Mouse (Mus musculus) MEL (cell line): ENCODE measurements at regions not wholly inside any gene's neighbourhood (a gene's known extent, or its start where the extent isn't known, plus 50 kb on each side); places are given as distances from the start of the nearest gene placed in this dataset.

Experiments used
- DNase-seq: peaks from one replicate; pipeline ENCODE4 v3.0.0; 2011; ENCODE audit warnings: low read depth, low spot score
- H3K27ac ChIP-seq: 2 replicates; pipeline ENCODE4 v1.5.1; 2012; ENCODE audit warnings: low read depth, mild to moderate bottlenecking, control low read depth, low read length, moderate library complexity; ENCODE audit not compliant: control insufficient read depth
- H3K27me3 ChIP-seq, 2 experiments: fragments of 150-350 bp in 1 of 2; sonication (generic) in 1 of 2; 2 replicates each; pipeline ENCODE4 v1.6.1; 2012; ENCODE audit warnings: low read length in 2 of 2, mild to moderate bottlenecking in 2 of 2, improper control_type of control experiment in 1 of 2, moderate library complexity in 1 of 2; ENCODE audit not compliant: insufficient read depth in 2 of 2, control insufficient read depth in 1 of 2
- H3K36me3 ChIP-seq, 2 experiments: 2 replicates each; pipeline ENCODE4 v1.6.1; 2012 to 2014; ENCODE audit warnings: low read length in 2 of 2, improper control_type of control experiment in 1 of 2, inconsistent platforms in 1 of 2, mild to moderate bottlenecking in 1 of 2; ENCODE audit not compliant: insufficient read depth in 2 of 2, control insufficient read depth in 1 of 2
- H3K4me1 ChIP-seq, 2 experiments: fragments of 150-350 bp in 1 of 2; sonication (generic) in 1 of 2; 2 replicates each; pipeline ENCODE4 v1.6.1; 2012; ENCODE audit warnings: low read length in 2 of 2, improper control_type of control experiment in 1 of 2, mild to moderate bottlenecking in 1 of 2; ENCODE audit not compliant: insufficient read depth in 2 of 2, control insufficient read depth in 1 of 2
- H3K4me3 ChIP-seq, 2 experiments: fragments of 150-350 bp in 1 of 2; sonication (generic) in 1 of 2; 2 replicates each; pipeline ENCODE4 v1.5.1; 2012; ENCODE audit warnings: low read depth in 2 of 2, low read length in 2 of 2, mild to moderate bottlenecking in 2 of 2, moderate library complexity in 2 of 2, control low read depth in 1 of 2, improper control_type of control experiment in 1 of 2; ENCODE audit not compliant: control insufficient read depth in 1 of 2, insufficient read depth in 1 of 2
- H3K79me2 ChIP-seq: 2 replicates; pipeline ENCODE4 v1.6.1; 2012; ENCODE audit warnings: mild to moderate bottlenecking, low read length, moderate library complexity; ENCODE audit not compliant: control insufficient read depth, poor library complexity, insufficient read depth
- H3K9ac ChIP-seq: 2 replicates; pipeline ENCODE4 v1.6.1; 2012; ENCODE audit warnings: low read depth, mild to moderate bottlenecking, control low read depth, low read length, moderate library complexity; ENCODE audit not compliant: control insufficient read depth, poor library complexity, severe bottlenecking
- H3K9me3 ChIP-seq: fragments of 150-350 bp; sonication (generic); replicated peaks from 2 replicates; pipeline ENCODE4 v1.6.1; 2012; ENCODE audit warnings: mild to moderate bottlenecking, low read length, improper control_type of control experiment, moderate library complexity; ENCODE audit not compliant: insufficient read depth
- BHLHE40 ChIP-seq: IDR thresholded peaks from 2 replicates; pipeline ENCODE4 v1.6.1; 2012; ENCODE audit warnings: low read depth, mild to moderate bottlenecking, inconsistent platforms, low read length, improper control_type of control experiment, borderline replicate concordance
- CHD2 ChIP-seq: IDR thresholded peaks from 2 replicates; pipeline ENCODE4 v1.6.1; 2011; ENCODE audit warnings: low read length, improper control_type of control experiment
- E2F4 ChIP-seq: IDR thresholded peaks from 2 replicates; pipeline ENCODE4 v1.6.1; 2011; ENCODE audit warnings: low read depth, low read length, improper control_type of control experiment, borderline replicate concordance
- ELF1 ChIP-seq: IDR thresholded peaks from 2 replicates; pipeline ENCODE4 v1.6.1; 2014; ENCODE audit warnings: low read depth, mild to moderate bottlenecking, inconsistent platforms, low read length, improper control_type of control experiment, moderate library complexity
- ETS1 ChIP-seq: IDR thresholded peaks from 2 replicates; pipeline ENCODE4 v1.6.1; 2012; ENCODE audit warnings: low read depth, mild to moderate bottlenecking, inconsistent platforms, low read length, improper control_type of control experiment, moderate library complexity
- GABPA ChIP-seq: IDR thresholded peaks from 2 replicates; pipeline ENCODE4 v1.6.1; 2012; ENCODE audit warnings: low read depth, mild to moderate bottlenecking, inconsistent platforms, low read length, improper control_type of control experiment, moderate library complexity
- GATA1 ChIP-seq: IDR thresholded peaks from 2 replicates; pipeline ENCODE4 v1.6.1; 2011; ENCODE audit warnings: low read depth, low read length, improper control_type of control experiment
- KAT2A ChIP-seq: conservative IDR thresholded peaks from 2 replicates; pipeline ENCODE4 v1.6.1; 2012; ENCODE audit warnings: low read depth, low read length, improper control_type of control experiment, inconsistent platforms
- MAFK ChIP-seq: IDR thresholded peaks from 2 replicates; pipeline ENCODE4 v1.6.1; 2011; ENCODE audit warnings: low read depth, mild to moderate bottlenecking, low read length, improper control_type of control experiment, borderline replicate concordance
- MAZ ChIP-seq: IDR thresholded peaks from 2 replicates; pipeline ENCODE4 v1.6.1; 2012; ENCODE audit warnings: low read depth, mild to moderate bottlenecking, inconsistent platforms, low read length, improper control_type of control experiment
- MEF2A ChIP-seq: IDR thresholded peaks from 2 replicates; pipeline ENCODE4 v1.6.1; 2014; ENCODE audit warnings: low read depth, mild to moderate bottlenecking, inconsistent platforms, low read length, improper control_type of control experiment; ENCODE audit not compliant: poor library complexity, insufficient replicate concordance, severe bottlenecking; ENCODE audit errors: extremely low read depth
- NRF1 ChIP-seq: IDR thresholded peaks from 2 replicates; pipeline ENCODE4 v1.6.1; 2014; ENCODE audit warnings: low read depth, mild to moderate bottlenecking, inconsistent platforms, low read length, improper control_type of control experiment, moderate library complexity; ENCODE audit not compliant: poor library complexity, insufficient read depth, severe bottlenecking
- POLR2A ChIP-seq, 2 experiments: IDR thresholded peaks; 2 replicates each; pipeline ENCODE4 v1.6.1; 2011 to 2012; ENCODE audit warnings: low read length in 2 of 2, mild to moderate bottlenecking in 2 of 2, control low read depth in 1 of 2, improper control_type of control experiment in 1 of 2, low read depth in 1 of 2, moderate library complexity in 1 of 2; ENCODE audit not compliant: control insufficient read depth in 1 of 2, insufficient read depth in 1 of 2, poor library complexity in 1 of 2
- POLR2AphosphoS2 ChIP-seq: IDR thresholded peaks from 2 replicates; pipeline ENCODE4 v1.6.1; 2011; ENCODE audit warnings: low read length, improper control_type of control experiment
- RAD21 ChIP-seq: IDR thresholded peaks from 2 replicates; pipeline ENCODE4 v1.6.1; 2011; ENCODE audit warnings: mild to moderate bottlenecking, low read depth, low read length, improper control_type of control experiment
- SIN3A ChIP-seq: IDR thresholded peaks from 2 replicates; pipeline ENCODE4 v1.6.1; 2012; ENCODE audit warnings: low read length, improper control_type of control experiment, inconsistent platforms
- SMC3 ChIP-seq: IDR thresholded peaks from 2 replicates; pipeline ENCODE4 v1.6.1; 2011; ENCODE audit warnings: low read depth, low read length, improper control_type of control experiment
- TBP ChIP-seq: IDR thresholded peaks from 2 replicates; pipeline ENCODE4 v1.8.0; 2011; ENCODE audit warnings: low read depth, low read length, improper control_type of control experiment
- TCF12 ChIP-seq: IDR thresholded peaks from 2 replicates; pipeline ENCODE4 v1.6.1; 2014; ENCODE audit warnings: low read depth, mild to moderate bottlenecking, inconsistent platforms, low read length, improper control_type of control experiment, moderate library complexity
- USF1 ChIP-seq: IDR thresholded peaks from 2 replicates; pipeline ENCODE4 v1.6.1; 2014; ENCODE audit warnings: low read depth, mild to moderate bottlenecking, inconsistent platforms, low read length, improper control_type of control experiment, moderate library complexity
- USF2 ChIP-seq, 2 experiments: IDR thresholded peaks; 2 replicates each; pipeline ENCODE4 v1.6.1; 2011 to 2012; ENCODE audit warnings: improper control_type of control experiment in 2 of 2, low read length in 2 of 2, borderline replicate concordance in 1 of 2, inconsistent platforms in 1 of 2, low read depth in 1 of 2, mild to moderate bottlenecking in 1 of 2; ENCODE audit not compliant: insufficient read depth in 1 of 2
- ZC3H11A ChIP-seq: IDR thresholded peaks from 2 replicates; pipeline ENCODE4 v1.6.1; 2012; ENCODE audit warnings: low read depth, mild to moderate bottlenecking, inconsistent platforms, low read length, improper control_type of control experiment
- ZKSCAN1 ChIP-seq: IDR thresholded peaks from 2 replicates; pipeline ENCODE4 v1.6.1; 2012; ENCODE audit warnings: low read depth, mild to moderate bottlenecking, inconsistent platforms, low read length, improper control_type of control experiment, moderate library complexity

DNA sequence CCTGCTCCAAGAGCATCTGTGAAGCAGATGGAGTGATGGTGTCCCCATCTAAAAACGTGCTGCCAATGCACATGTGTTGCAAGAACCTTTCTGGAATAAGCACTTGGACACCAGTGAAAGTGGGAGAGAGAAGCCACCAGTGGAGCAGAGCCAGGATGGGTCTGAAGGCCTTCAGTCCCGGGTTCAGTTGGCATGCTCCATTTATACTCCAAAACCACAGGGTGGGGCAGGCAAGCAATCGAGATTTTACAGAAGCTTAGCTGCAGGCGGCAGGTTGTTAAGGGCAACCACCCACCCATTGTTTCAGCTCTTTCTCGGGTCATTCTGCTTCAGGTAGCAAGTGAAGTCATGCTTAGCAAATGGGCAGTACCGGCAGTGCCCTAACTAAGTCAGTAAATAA, 51.8 kb upstream of the Sv2b start:
- Histone ChIP-seq H3K27ac (no peak overlapping the region), H3K9ac (no peak overlapping the region), H3K9me3 (no peaks in the 10 kb centered on the region), H3K36me3 (no peaks in the 10 kb centered on the region), H3K79me2 (no peaks in the 10 kb centered on the region), H3K4me1 (no peaks in the 10 kb centered on the region), H3K27me3 (peaks cover 2 to 4% of the 10 kb centered on the region in 2 experiments; a peak in 3 of 4 replicates), H3K4me3 (no peak overlapping the region)
- no peak for DNase-seq
- no peak for TF ChIP-seq SMC3
- TF ChIP-seq E2F4 = no peak
- no peak for TF ChIP-seq USF1
- TF ChIP-seq NRF1 = no peak
- no peak for TF ChIP-seq ZKSCAN1

DNA sequence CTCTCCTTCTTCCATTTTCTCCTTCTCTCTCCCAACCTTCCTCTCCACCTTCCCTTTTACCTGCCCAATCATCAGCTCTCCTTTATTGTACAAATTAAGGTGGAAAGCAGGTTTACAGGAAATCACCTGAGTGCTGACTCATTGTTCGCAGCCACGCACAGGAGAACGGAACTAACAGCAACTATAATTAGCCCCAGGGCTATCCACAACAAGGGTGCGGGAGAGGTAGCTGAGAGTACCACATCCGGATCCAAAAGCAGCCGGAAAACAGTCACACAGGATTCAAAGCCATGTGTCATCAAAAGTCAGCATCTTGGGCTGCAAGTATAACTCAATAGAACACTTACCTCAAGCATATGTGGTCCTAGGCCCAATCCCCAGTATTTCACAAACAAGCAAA, 53.5 kb upstream of the Sv2b start:
- no peaks in the 10 kb centered on the region for H3K36me3 ChIP-seq
- no peak for TF ChIP-seq CHD2
- no peak for TF ChIP-seq BHLHE40
- TF ChIP-seq E2F4 = no peak
- no peak for TF ChIP-seq ZC3H11A
- TF ChIP-seq ETS1 = no peak
- TF ChIP-seq TBP = no peak
- no peak for TF ChIP-seq GABPA
- TF ChIP-seq SIN3A = no peak
- TF ChIP-seq POLR2AphosphoS2 = no peak
- no peak for TF ChIP-seq USF2 (IDR thresholded peaks at IDR 0.05; ENCODE audit: borderline replicate concordance in 1 of 2, insufficient read depth in 1 of 2, low read depth in 1 of 2, low read length in 2 of 2)
- no peak for TF ChIP-seq MEF2A
- TF ChIP-seq TCF12 = no peak
- TF ChIP-seq NRF1 = no peak
- no peak for TF ChIP-seq POLR2A (IDR thresholded peaks at IDR 0.05; ENCODE audit: control insufficient read depth in 1 of 2, insufficient read depth in 1 of 2, low read depth in 1 of 2, low read length in 2 of 2, poor library complexity in 1 of 2)
- no peak for TF ChIP-seq MAZ
- TF ChIP-seq KAT2A = no peak
- no peak for TF ChIP-seq MAFK
- no peak for TF ChIP-seq GATA1
- no peak for TF ChIP-seq RAD21
- TF ChIP-seq ELF1 = no peak

More for the DNA sequence above, 53.5 kb upstream of the Sv2b start:
- H3K4me3 ChIP-seq = no peak overlapping the region
- no peak overlapping the region for H3K27ac ChIP-seq
- H3K9ac ChIP-seq = no peak overlapping the region
- peaks cover 2 to 4% of the 10 kb centered on the region in 2 experiments; a peak in 3 of 4 replicates for H3K27me3 ChIP-seq
- no peaks in the 10 kb centered on the region for H3K79me2 ChIP-seq
- no peaks in the 10 kb centered on the region for H3K9me3 ChIP-seq
- H3K4me1 ChIP-seq = peaks cover 0 to 2% of the 10 kb centered on the region in 2 experiments; a peak in 1 of 4 replicates
- no peak for DNase-seq
